Mouse (Mus musculus): ENCODE measurements around the gene Phf23.

GRCm38 (mm10) chr11:69953267-69953915, 42.2 kb upstream of the Phf23 start:
- TF ChIP-seq HCFC1 (IDR thresholded peaks at IDR 0.05; ENCODE audit: borderline replicate concordance, insufficient read depth, low read length) = no peak
- no peak for TF ChIP-seq ZNF384 (IDR thresholded peaks at IDR 0.05; ENCODE audit: low read depth, low read length)
- TF ChIP-seq CHD2 (IDR thresholded peaks at IDR 0.05; ENCODE audit: low read depth, low read length) = no peak

Measured in ES-E14 (cell line).